Mouse (Mus musculus) G1E (cell line): Measurements from ENCODE around the gene Bach2. TPM values are rescaled to one million over a fixed set of nuclear protein-coding genes. Genes with fewer than 3 reads are reported as not detected.

ENCODE experiments used
- ATAC-seq: 2 replicates; pipeline ENCODE4 v1.8.0; 2016; ENCODE audit warnings: mild to moderate bottlenecking; ENCODE audit not compliant: insufficient number of reproducible peaks, poor library complexity, low FRiP score, severe bottlenecking; ENCODE audit errors: extremely low read depth
- DNase-seq: peaks from one replicate; pipeline ENCODE4 v3.0.0; 2012; ENCODE audit warnings: low spot score
- H3K27me3 ChIP-seq: 2 replicates; pipeline ENCODE4 v1.6.1; 2012; ENCODE audit warnings: mild to moderate bottlenecking, low read length, inconsistent platforms; ENCODE audit not compliant: insufficient read depth
- H3K36me3 ChIP-seq: replicated peaks from 2 replicates; pipeline ENCODE3; 2012; ENCODE audit warnings: mild to moderate bottlenecking, inconsistent platforms
- H3K4me1 ChIP-seq: 2 replicates; pipeline ENCODE4 v1.6.1; 2012; ENCODE audit warnings: low read depth, low read length, inconsistent platforms, mixed read lengths; ENCODE audit not compliant: insufficient read depth
- H3K4me3 ChIP-seq: 2 replicates; pipeline ENCODE4 v1.5.1; 2012; ENCODE audit warnings: low read depth, mild to moderate bottlenecking, inconsistent platforms, low read length, moderate library complexity, mixed read lengths
- H3K9me3 ChIP-seq: replicated peaks from 2 replicates; pipeline ENCODE4 v1.6.1; 2012; ENCODE audit warnings: inconsistent platforms
- CTCF ChIP-seq: IDR thresholded peaks from 2 replicates; pipeline ENCODE4 v1.5.1; 2012; ENCODE audit warnings: low read depth, low read length, inconsistent platforms, mixed read lengths
- GATA1 ChIP-seq: IDR thresholded peaks from 2 replicates; pipeline ENCODE4 v1.6.1; 2012; ENCODE audit warnings: borderline replicate concordance, low read length, inconsistent platforms, mixed read lengths
- GATA2 ChIP-seq: IDR thresholded peaks from 2 replicates; pipeline ENCODE4 v1.6.1; 2012; ENCODE audit warnings: low read depth, low read length, inconsistent platforms, borderline replicate concordance
- POLR2AphosphoS5 ChIP-seq: IDR thresholded peaks from 2 replicates; pipeline ENCODE4 v1.6.1; 2012; ENCODE audit warnings: low read depth, low read length, inconsistent platforms; ENCODE audit not compliant: insufficient replicate concordance
- TAL1 ChIP-seq: conservative IDR thresholded peaks from 2 replicates; pipeline ENCODE4 v1.6.1; 2012; ENCODE audit warnings: low read depth, low read length, inconsistent platforms, mixed read lengths
- polyA plus RNA-seq: library from polyadenylated mRNA; stranded (reverse); fragments of >175 nt; gene quantifications from 2 replicates; pipeline ENCODE4 v1.2.3, GENCODE M21; 2012
- total RNA-seq, 2 experiments: library from RNA; stranded (forward) in 1 of 2; stranded (reverse) in 1 of 2; fragments of 200-1000 nt in 1 of 2; fragments of >200 nt in 1 of 2; fragmentation: Nextera tagmentation in 1 of 2; gene quantifications; 2 replicates each; pipeline ENCODE4 v1.2.3; 2014 to 2017

Gene Bach2
- total and polyA plus RNA-seq, 3 experiments: 0.22 to 2.2 TPM; not detected in 1

- no peak overlapping the region for H3K4me3 ChIP-seq
- TF ChIP-seq TAL1 (no peak), POLR2AphosphoS5 (no peak)
- no peaks in the 10 kb centered on the region for H3K36me3 ChIP-seq
- H3K4me1 ChIP-seq: no peaks in the 10 kb centered on the region
- no peak for DNase-seq
- no peak for ATAC-seq
- H3K9me3 ChIP-seq: no peaks in the 10 kb centered on the region
- H3K27me3 ChIP-seq: no peaks in the 10 kb centered on the region
Observed at GRCm38 (mm10) chr4:32264892-32265291, 26.3 kb downstream of the Bach2 start.

GRCm38 (mm10) chr4:32266731-32267130 is 28.1 kb downstream of the Bach2 start:
- ATAC-seq: no peak
- H3K4me1 ChIP-seq: no peaks in the 10 kb centered on the region
- TF ChIP-seq GATA1 (no peak), TAL1 (no peak), POLR2AphosphoS5 (no peak), CTCF (no peak)

GRCm38 (mm10) chr4:32268042-32268441 is 29.4 kb downstream of the Bach2 start:
- no peak for ATAC-seq
- DNase-seq: no peak
- Histone ChIP-seq H3K4me3 (no peak overlapping the region), H3K27me3 (no peaks in the 10 kb centered on the region), H3K36me3 (no peaks in the 10 kb centered on the region), H3K4me1 (no peaks in the 10 kb centered on the region), H3K9me3 (no peaks in the 10 kb centered on the region)
- TF ChIP-seq POLR2AphosphoS5 (no peak), GATA1 (no peak), TAL1 (no peak), CTCF (no peak), GATA2 (no peak)

More at GRCm38 (mm10) chr4:32266731-32267130, 28.1 kb downstream of the Bach2 start:
- no peaks in the 10 kb centered on the region for H3K36me3 ChIP-seq
- H3K9me3 ChIP-seq: no peaks in the 10 kb centered on the region
- H3K4me3 ChIP-seq: no peak overlapping the region
- no peak for DNase-seq
- H3K27me3 ChIP-seq: no peaks in the 10 kb centered on the region

GRCm38 (mm10) chr4:32272398-32272797 is 33.8 kb downstream of the Bach2 start:
- no peaks in the 10 kb centered on the region for H3K9me3 ChIP-seq
- no peaks in the 10 kb centered on the region for H3K36me3 ChIP-seq
- no peaks in the 10 kb centered on the region for H3K4me1 ChIP-seq
- H3K4me3 ChIP-seq: no peak overlapping the region
- DNase-seq (no peak), ATAC-seq (no peak)
- TF ChIP-seq CTCF (no peak), TAL1 (no peak), GATA1 (no peak), GATA2 (no peak), POLR2AphosphoS5 (no peak)
- no peaks in the 10 kb centered on the region for H3K27me3 ChIP-seq

DNA sequence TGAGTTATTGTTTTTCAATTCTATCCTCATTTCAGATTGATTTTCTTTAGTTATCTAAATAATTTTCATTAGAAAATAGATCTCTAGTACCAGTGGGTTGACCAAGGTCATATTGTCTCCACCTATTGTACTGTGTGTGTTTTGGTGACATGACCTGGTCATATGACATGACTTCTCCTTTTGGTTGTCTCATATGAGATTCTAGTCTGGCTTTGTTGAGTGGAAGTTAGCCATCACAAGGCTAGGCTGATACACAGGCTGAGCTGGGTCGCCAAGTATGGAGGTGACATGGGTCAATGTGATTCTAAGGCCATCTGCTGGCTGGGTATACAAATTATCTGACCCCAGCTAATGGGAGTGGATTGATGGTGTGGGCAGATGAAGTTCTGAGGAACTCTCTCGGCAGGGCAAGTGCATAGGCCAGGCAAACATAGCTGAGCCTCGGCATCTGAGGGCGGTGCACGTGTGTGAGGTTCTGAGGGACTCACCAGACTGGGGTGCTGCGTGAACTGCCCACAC is 36.2 kb downstream of the Bach2 start:
- H3K27me3 ChIP-seq: no peaks in the 10 kb centered on the region
- TF ChIP-seq GATA1: no peak
- TF ChIP-seq GATA2: no peak
- no peak for TF ChIP-seq TAL1
- no peak for TF ChIP-seq CTCF
- TF ChIP-seq POLR2AphosphoS5: no peak
- H3K4me1 ChIP-seq: no peaks in the 10 kb centered on the region
- no peak for DNase-seq
- ATAC-seq: no peak
- no peak overlapping the region for H3K4me3 ChIP-seq
- H3K9me3 ChIP-seq: no peaks in the 10 kb centered on the region
- H3K36me3 ChIP-seq: no peaks in the 10 kb centered on the region

GRCm38 (mm10) chr4:32279842-32280241 is 41.2 kb downstream of the Bach2 start:
- ATAC-seq (no peak), DNase-seq (no peak)
- Histone ChIP-seq H3K36me3 (no peaks in the 10 kb centered on the region), H3K27me3 (peaks cover 2% of the 10 kb centered on the region; the same call in 1 of the 2 replicates), H3K4me1 (no peaks in the 10 kb centered on the region), H3K4me3 (no peak overlapping the region), H3K9me3 (no peaks in the 10 kb centered on the region)
- TF ChIP-seq GATA2 (no peak), TAL1 (no peak), GATA1 (no peak), CTCF (no peak), POLR2AphosphoS5 (no peak)

DNA sequence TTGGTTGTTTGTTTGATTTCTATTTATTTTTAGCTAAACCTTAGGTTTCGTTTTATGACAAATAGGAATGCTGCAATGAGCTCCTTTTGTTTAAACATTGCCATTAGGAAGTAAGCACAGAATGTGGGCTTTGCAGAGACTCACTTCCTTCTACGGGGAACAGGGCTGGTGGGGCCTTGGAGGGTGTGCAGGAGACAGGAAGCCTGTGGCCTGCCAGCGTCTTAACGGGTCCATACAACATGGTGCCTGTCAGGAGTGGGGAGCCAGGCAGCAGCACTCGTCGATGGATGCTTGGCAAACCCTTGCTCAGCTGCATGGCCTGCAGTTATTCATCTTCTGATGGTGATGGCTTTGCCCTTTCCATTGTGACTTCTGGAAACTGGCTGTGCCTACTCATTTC is 41.8 kb downstream of the Bach2 start:
- no peak for DNase-seq
- H3K36me3 ChIP-seq: no peaks in the 10 kb centered on the region
- peaks cover 2% of the 10 kb centered on the region; the same call in 1 of the 2 replicates for H3K27me3 ChIP-seq
- no peaks in the 10 kb centered on the region for H3K4me1 ChIP-seq
- TF ChIP-seq TAL1 (no peak), GATA2 (no peak), GATA1 (no peak), POLR2AphosphoS5 (no peak), CTCF (no peak)
- ATAC-seq: no peak
- H3K9me3 ChIP-seq: no peaks in the 10 kb centered on the region
- H3K4me3 ChIP-seq: no peak overlapping the region
